Mouse (Mus musculus) embryonic facial prominence, embryonic 13.5 days (tissue): ENCODE results near the gene Gsn. TPM values are rescaled to one million over a fixed set of nuclear protein-coding genes. Genes with fewer than 3 reads are reported as not detected.

Experiments used
- ATAC-seq: fragments of 200-750 bp; cut with Nextera tagmentation; 2 replicates; pipeline ENCODE4 v1.8.0; 2017; ENCODE audit warnings: low read depth; ENCODE audit not compliant: insufficient number of reproducible peaks, insufficient read depth, low FRiP score, low TSS enrichment
- H3K27ac ChIP-seq: fragments of 300-500 bp; sonication (generic); 2 replicates; pipeline ENCODE4 v1.5.1; 2015; ENCODE audit warnings: moderate library complexity, mild to moderate bottlenecking, inconsistent platforms
- H3K27me3 ChIP-seq: fragments of 300-500 bp; sonication (generic); 2 replicates; pipeline ENCODE4 v1.6.1; 2015; ENCODE audit warnings: mild to moderate bottlenecking, inconsistent platforms
- H3K36me3 ChIP-seq: fragments of 300-500 bp; sonication (generic); 2 replicates; pipeline ENCODE4 v1.6.1; 2015; ENCODE audit warnings: mild to moderate bottlenecking, inconsistent platforms
- H3K4me1 ChIP-seq: fragments of 300-500 bp; sonication (generic); 2 replicates; pipeline ENCODE4 v1.6.1; 2015; ENCODE audit warnings: inconsistent platforms
- H3K4me2 ChIP-seq: fragments of 300-500 bp; sonication (generic); 2 replicates; pipeline ENCODE4 v1.6.1; 2015; ENCODE audit warnings: moderate library complexity, mild to moderate bottlenecking, inconsistent platforms
- H3K4me3 ChIP-seq: fragments of 300-500 bp; sonication (generic); 2 replicates; pipeline ENCODE4 v1.5.1; 2015; ENCODE audit warnings: mild to moderate bottlenecking, inconsistent platforms
- H3K9ac ChIP-seq: fragments of 300-500 bp; sonication (generic); 2 replicates; pipeline ENCODE4 v1.6.1; 2015; ENCODE audit warnings: mild to moderate bottlenecking, inconsistent platforms
- H3K9me3 ChIP-seq: fragments of 300-500 bp; sonication (generic); 2 replicates; pipeline ENCODE4 v1.6.1; 2016; ENCODE audit warnings: inconsistent platforms
- WGBS: fragments of 180-500 bp; shearing (Covaris S2); methylation state at CpG from one replicate; pipeline ENCODE4 v1.1.7; 2015; ENCODE audit warnings: mixed read lengths; 5-methylcytosine and 5-hydroxymethylcytosine counted together
- polyA plus RNA-seq: library from polyadenylated mRNA; unstranded; fragments of >200 nt; fragmentation: Nextera tagmentation; extraction: Ambion mirVana; gene quantifications from 2 replicates; pipeline ENCODE4 v1.2.1, GENCODE M21; 2015

The Gsn gene
- polyA plus RNA-seq, 1 experiment from 2014 or later = 188 TPM

GRCm38 (mm10) chr2:35255462-35255861 lies 718 bp upstream of the Gsn start:
- Histone ChIP-seq H3K9me3 (no peaks in the 10 kb centered on the region), H3K36me3 (no peaks in the 10 kb centered on the region), H3K27ac (peak overlapping the region; percentile 60; the same call in 1 of the 2 replicates), H3K4me3 (peak overlapping the region; percentile 65; the same call in 1 of the 2 replicates), H3K4me1 (peaks cover 57% of the 10 kb centered on the region), H3K27me3 (no peaks in the 10 kb centered on the region), H3K9ac (peak overlapping the region; percentile 81; the same call in 1 of the 2 replicates), H3K4me2 (peak overlapping the region; percentile 95)
- no peak for ATAC-seq
- WGBS = 69% methylated on average over 7 of the region's 7 CpGs

DNA sequence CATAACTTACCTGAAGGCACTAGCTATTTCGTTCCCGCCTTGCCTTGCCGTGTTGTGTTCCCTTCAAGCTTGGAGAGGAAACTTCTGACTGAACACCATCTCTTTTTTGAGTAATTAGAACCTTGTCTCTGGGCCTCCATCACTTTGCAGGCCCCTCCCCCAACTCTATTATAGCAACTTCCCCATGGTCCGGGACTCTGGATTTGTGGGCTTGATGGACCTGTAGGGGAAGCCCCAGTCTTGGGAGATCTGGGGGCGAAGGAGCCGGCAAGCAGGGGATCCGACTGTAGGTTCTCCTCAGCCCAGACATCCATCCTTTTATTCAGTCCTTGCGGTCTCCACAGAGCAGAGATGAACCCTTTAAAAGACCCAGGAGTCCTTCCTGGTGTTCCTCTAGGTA lies 752 bp downstream of the Gsn start:
- Histone ChIP-seq H3K27ac (peak overlapping the region; percentile 60), H3K9me3 (no peaks in the 10 kb centered on the region), H3K4me2 (peak overlapping the region; percentile 95), H3K4me3 (peak overlapping the region; percentile 65), H3K36me3 (no peaks in the 10 kb centered on the region), H3K4me1 (peaks cover 60% of the 10 kb centered on the region), H3K27me3 (no peaks in the 10 kb centered on the region), H3K9ac (peak overlapping the region; percentile 81)
- ATAC-seq = no peak
- 36% methylated on average over 8 of the region's 8 CpGs for WGBS

DNA sequence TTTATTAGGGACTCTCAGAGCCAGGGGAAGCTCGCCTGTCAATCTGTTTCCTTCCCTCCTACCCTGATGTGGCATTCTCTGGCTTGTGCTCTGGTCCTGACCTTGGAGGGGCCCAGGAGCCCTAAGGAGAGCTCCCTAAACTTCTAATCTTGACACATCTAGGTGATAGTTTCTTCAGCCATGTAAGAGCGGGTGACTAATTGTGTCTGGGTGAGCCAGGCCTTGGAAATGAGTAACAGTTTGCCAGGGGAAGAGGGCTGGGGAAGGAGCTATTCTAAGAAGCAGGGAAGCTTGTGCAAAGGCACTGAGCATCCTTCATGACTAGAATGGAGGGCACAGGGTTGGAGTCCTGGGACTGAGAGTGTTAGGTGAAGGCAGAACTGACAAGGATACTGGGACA lies 1.7 kb downstream of the Gsn start:
- H3K4me1 ChIP-seq = peaks cover 69% of the 10 kb centered on the region
- H3K27ac ChIP-seq = peak overlapping the region; percentile 60
- no peaks in the 10 kb centered on the region for H3K36me3 ChIP-seq
- no peak for ATAC-seq
- no peaks in the 10 kb centered on the region for H3K9me3 ChIP-seq
- peak overlapping the region; percentile 95 for H3K4me2 ChIP-seq
- 67% methylated on average over 2 of the region's 2 CpGs for WGBS
- H3K4me3 ChIP-seq = peak overlapping the region; percentile 65
- no peaks in the 10 kb centered on the region for H3K27me3 ChIP-seq
- peak overlapping the region; percentile 81 for H3K9ac ChIP-seq

GRCm38 (mm10) chr2:35258590-35258989 lies 2.4 kb downstream of the Gsn start:
- peaks cover 76% of the 10 kb centered on the region for H3K4me1 ChIP-seq
- 84% methylated on average over 4 of the region's 4 CpGs for WGBS
- no peak overlapping the region for H3K4me3 ChIP-seq
- no peak overlapping the region; the same call in 1 of the 2 replicates for H3K9ac ChIP-seq
- H3K36me3 ChIP-seq = no peaks in the 10 kb centered on the region
- H3K27ac ChIP-seq = peak overlapping the region; percentile 83; the same call in 1 of the 2 replicates
- H3K4me2 ChIP-seq = peak overlapping the region; percentile 95
- H3K27me3 ChIP-seq = no peaks in the 10 kb centered on the region
- H3K9me3 ChIP-seq = no peaks in the 10 kb centered on the region
- ATAC-seq = no peak

DNA sequence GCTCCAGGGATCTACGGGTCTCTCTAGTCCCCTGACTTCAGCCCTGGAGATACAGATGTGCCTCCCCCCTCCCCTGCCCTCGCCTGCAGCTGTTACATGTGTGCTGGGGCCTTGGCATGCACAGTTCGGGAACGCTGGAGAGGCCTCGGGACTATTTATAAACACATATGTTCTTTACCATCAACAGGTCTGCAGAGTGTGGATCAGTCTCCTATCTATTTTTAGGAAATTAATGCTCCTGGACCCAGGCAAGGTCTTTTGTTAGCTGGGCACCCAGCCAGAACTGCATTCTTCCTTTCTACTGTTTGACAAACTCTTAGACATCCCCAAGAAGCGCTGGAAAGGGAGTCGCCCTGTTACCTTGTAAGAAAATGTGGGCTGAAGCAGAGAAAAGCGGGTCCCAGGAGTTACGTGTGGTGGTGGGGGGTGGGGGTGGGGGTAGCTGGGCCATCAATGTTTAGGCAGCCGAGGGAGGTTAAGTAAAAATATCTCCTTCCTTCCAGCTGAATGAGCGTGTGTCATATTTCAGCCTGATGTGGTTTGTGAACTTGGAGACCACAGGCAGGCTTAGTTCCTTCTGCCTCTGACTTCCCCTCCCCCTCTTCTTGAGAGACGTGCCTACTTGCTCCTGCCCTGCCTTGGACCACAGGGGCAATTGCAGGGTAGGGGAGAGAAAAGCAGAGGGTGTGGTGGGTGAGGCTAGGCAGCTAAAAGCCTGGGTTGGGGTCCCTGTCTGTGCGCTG lies 3.3 kb downstream of the Gsn start:
- H3K9ac ChIP-seq = no peak overlapping the region
- H3K27ac ChIP-seq = peak overlapping the region; percentile 83
- 0 out of 2 replicates have a peak, but pooled peaks have one; percentile 22 for ATAC-seq
- no peaks in the 10 kb centered on the region for H3K9me3 ChIP-seq
- no peaks in the 10 kb centered on the region for H3K36me3 ChIP-seq
- no peaks in the 10 kb centered on the region for H3K27me3 ChIP-seq
- 14% methylated on average over 13 of the region's 13 CpGs for WGBS
- peaks cover 77% of the 10 kb centered on the region for H3K4me1 ChIP-seq
- no peak overlapping the region for H3K4me3 ChIP-seq
- peak overlapping the region; percentile 95 for H3K4me2 ChIP-seq

DNA sequence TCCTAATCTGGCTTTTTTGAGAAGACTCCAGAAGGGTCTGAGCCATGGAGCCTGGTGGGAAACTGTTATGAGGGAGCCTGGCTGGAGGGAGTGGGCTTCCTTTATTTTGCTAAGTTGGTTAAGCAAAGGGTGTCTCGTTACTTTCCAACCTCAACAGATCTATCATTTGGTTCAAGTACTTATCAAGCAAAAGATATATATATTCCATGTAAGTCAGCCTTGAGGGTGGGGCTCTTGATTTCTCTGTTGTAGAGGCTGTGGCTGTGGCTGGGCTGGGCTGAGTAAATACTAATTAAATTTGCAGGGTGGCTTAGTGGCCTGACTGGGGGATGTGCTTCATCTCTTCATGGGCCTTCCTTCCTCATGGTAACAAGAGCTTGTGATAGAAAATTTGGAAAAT lies 4.1 kb downstream of the Gsn start:
- H3K27me3 ChIP-seq = no peaks in the 10 kb centered on the region
- H3K27ac ChIP-seq = peak overlapping the region; percentile 83
- no peak overlapping the region for H3K9ac ChIP-seq
- H3K4me2 ChIP-seq = peak overlapping the region; percentile 95; the same call in 1 of the 2 replicates
- no peak for ATAC-seq
- H3K4me1 ChIP-seq = peaks cover 80% of the 10 kb centered on the region
- H3K9me3 ChIP-seq = no peaks in the 10 kb centered on the region
- 57% methylated on average over 1 of the region's 1 CpGs for WGBS
- no peaks in the 10 kb centered on the region for H3K36me3 ChIP-seq
- H3K4me3 ChIP-seq = no peak overlapping the region

DNA sequence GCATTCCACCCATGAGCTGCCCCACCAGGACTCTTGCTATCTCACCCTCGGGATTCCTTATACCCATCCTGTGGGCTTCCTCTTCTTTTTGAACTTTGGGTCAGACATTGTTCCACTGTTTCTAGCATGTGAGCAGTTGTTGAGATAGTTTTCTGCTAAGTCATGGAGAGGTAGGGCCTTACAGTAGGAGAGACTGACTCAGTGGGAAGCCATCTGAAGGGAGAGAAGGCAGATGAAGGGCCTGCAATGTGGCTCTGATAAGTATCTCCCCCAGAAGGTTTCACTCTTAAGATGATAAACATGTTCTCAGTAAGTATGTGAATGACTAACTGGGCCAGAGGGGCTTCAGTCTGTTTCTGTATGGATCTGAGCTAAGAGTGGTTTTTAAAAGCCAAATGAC lies 7.9 kb downstream of the Gsn start:
- Histone ChIP-seq H3K27ac (no peak overlapping the region), H3K4me2 (no peak overlapping the region), H3K9ac (no peak overlapping the region), H3K4me3 (no peak overlapping the region), H3K27me3 (no peaks in the 10 kb centered on the region), H3K36me3 (no peaks in the 10 kb centered on the region), H3K4me1 (peaks cover 82% of the 10 kb centered on the region), H3K9me3 (no peaks in the 10 kb centered on the region)
- no peak for ATAC-seq
- WGBS = 81% methylated on average over 1 of the region's 1 CpGs

DNA sequence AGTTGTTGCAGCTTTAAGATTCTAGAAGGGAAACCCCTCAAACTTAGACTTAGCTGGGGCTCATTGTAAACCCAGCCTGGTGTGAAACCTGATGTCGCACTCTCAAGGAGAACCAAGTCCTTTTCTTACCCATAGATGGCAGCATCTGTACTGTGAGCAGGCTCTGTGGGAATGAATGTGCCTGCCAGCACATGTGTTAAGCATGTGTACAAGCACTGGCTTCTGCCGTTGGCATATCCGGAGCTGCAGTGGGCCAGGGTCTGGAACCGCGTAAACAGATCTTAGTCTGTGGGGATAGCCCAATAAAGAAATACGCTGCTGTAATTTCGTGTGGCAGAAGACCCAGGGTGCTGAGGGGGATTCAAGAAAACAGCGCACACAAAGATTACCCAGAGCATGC lies 9.1 kb downstream of the Gsn start:
- no peaks in the 10 kb centered on the region for H3K36me3 ChIP-seq
- peak; percentile 75 for ATAC-seq
- peaks cover 82% of the 10 kb centered on the region for H3K4me1 ChIP-seq
- H3K27me3 ChIP-seq = no peaks in the 10 kb centered on the region
- peak overlapping the region; percentile 91 for H3K27ac ChIP-seq
- peak overlapping the region; percentile 47 for H3K4me2 ChIP-seq
- 0 out of 2 replicates have a peak overlapping the region, but pooled peaks have one; percentile 3 for H3K4me3 ChIP-seq
- H3K9ac ChIP-seq = peak overlapping the region; percentile 51; the same call in 1 of the 2 replicates
- WGBS = 9% methylated on average over 8 of the region's 8 CpGs
- H3K9me3 ChIP-seq = no peaks in the 10 kb centered on the region

DNA sequence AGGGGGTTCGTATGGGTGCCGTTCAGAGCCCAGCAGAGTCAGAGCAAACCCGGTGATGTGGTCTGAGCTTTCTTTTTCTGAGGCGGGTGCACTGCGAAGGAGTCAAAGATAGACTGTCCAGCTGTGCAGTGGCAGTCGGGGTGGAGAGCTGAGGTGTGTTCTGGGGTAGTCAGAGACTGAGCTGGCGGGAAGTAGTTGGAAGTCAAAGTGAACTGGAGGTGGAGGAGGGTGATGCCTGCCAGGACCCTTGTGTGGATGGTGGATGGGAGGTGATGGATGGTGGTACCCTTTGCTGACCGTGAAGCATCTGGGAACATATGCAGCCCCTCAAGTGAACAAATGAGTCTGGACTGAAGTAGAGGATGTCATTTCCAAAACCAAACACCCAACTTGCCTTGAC lies 9.6 kb downstream of the Gsn start:
- Histone ChIP-seq H3K4me2 (peak overlapping the region; percentile 47), H3K9ac (peak overlapping the region; percentile 12; the same call in 1 of the 2 replicates), H3K4me1 (peaks cover 86% of the 10 kb centered on the region), H3K4me3 (0 out of 2 replicates have a peak overlapping the region, but pooled peaks have one; percentile 3), H3K9me3 (no peaks in the 10 kb centered on the region), H3K27me3 (no peaks in the 10 kb centered on the region), H3K27ac (peak overlapping the region; percentile 91), H3K36me3 (no peaks in the 10 kb centered on the region)
- no peak for ATAC-seq
- WGBS = 65% methylated on average over 8 of the region's 8 CpGs

DNA sequence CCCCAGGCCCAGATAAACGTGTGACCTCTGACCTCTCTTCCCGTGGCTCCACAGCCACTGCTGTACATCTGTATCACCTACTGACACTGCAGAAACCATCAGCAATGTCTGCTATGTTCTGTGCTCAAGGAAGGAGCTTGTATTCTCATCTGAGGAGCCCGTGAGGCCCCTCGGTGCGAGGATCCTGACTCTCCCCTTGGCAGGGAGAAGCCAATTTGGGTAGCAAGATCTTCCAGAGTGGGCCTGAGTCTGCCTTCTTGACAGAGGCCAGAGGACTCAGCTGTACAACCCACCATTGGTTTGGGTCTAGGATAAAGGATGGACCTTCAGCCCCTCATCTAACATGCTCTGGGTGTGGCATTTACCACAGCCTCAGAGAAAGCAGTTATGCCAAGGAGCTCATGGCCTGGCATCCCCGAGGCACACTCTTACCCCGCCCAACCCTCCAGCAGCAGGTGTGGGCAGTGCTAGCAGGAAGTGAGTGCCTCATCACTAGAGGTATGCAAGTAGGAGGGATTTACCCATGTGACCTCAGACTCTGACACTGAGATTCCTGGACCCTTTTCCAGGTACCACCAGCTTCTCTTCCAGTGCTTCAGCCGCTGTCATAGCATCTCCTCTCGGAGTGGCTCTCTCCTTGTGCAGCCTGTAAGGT lies 10.2 kb downstream of the Gsn start:
- WGBS = 74% methylated on average over 9 of the region's 9 CpGs

DNA sequence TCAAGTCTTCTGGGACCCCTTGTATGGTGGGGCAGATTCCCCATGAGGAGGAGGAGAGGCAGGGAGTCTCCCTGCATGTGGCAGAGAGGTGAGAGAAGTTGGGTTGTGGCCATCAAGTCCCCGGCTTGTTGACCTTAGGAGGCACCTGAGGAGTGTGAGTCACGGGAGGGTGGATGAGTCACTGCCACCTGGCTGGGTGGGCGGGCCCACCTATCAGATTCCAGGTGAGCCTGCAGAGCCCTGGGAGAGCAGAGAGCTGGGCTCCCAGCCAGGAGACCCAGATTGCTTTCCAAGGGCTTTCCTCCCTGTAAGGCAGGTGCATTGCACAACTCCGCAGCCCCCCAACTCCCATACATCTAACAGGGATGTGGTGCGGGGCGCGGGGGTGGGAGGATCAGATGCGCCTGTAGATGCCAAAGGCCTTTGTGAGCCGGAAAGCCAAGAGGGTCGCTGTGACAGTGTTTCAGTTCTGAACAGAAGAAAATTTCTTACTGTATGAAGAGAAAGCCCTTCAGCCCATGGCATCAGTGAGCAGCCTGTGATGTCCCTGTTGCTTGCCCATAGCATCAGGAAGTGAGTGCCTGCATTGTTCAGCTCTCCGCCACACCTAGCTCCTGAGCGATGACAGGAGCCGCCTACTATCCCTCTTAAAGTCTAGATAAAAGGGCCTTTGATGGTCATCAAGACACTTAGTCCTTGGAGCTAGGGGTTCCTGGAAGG lies 11.1 kb downstream of the Gsn start:
- H3K4me1 ChIP-seq = peaks cover 89% of the 10 kb centered on the region
- H3K27me3 ChIP-seq = no peaks in the 10 kb centered on the region
- WGBS = 70% methylated on average over 13 of the region's 13 CpGs
- H3K4me3 ChIP-seq = no peak overlapping the region
- H3K4me2 ChIP-seq = no peak overlapping the region
- peak overlapping the region; percentile 56 for H3K27ac ChIP-seq
- ATAC-seq = peak; percentile 29; the same call in 1 of the 2 replicates
- H3K9me3 ChIP-seq = no peaks in the 10 kb centered on the region
- H3K9ac ChIP-seq = 0 out of 2 replicates have a peak overlapping the region, but pooled peaks have one; percentile 16
- H3K36me3 ChIP-seq = no peaks in the 10 kb centered on the region

More for the DNA sequence above, 10.2 kb downstream of the Gsn start:
- Histone ChIP-seq H3K4me2 (0 out of 2 replicates have a peak overlapping the region, but pooled peaks have one; percentile 47), H3K9ac (no peak overlapping the region), H3K27ac (peak overlapping the region; percentile 91), H3K36me3 (no peaks in the 10 kb centered on the region), H3K27me3 (no peaks in the 10 kb centered on the region), H3K4me3 (no peak overlapping the region), H3K4me1 (peaks cover 89% of the 10 kb centered on the region), H3K9me3 (no peaks in the 10 kb centered on the region)
- ATAC-seq = no peak
